Mouse (Mus musculus) MEL (cell line): Measurements from ENCODE around the gene Cggbp1. TPM values are rescaled to one million over a fixed set of nuclear protein-coding genes. Genes with fewer than 3 reads are reported as not detected.

Experiments
- DNase-seq: peaks from one replicate; pipeline ENCODE4 v3.0.0; 2011; ENCODE audit warnings: low read depth, low spot score
- H3K27ac ChIP-seq: 2 replicates; pipeline ENCODE4 v1.5.1; 2012; ENCODE audit warnings: low read depth, mild to moderate bottlenecking, control low read depth, low read length, moderate library complexity; ENCODE audit not compliant: control insufficient read depth
- H3K27me3 ChIP-seq, 2 experiments: fragments of 150-350 bp in 1 of 2; sonication (generic) in 1 of 2; 2 replicates each; pipeline ENCODE4 v1.6.1; 2012; ENCODE audit warnings: low read length in 2 of 2, mild to moderate bottlenecking in 2 of 2, improper control_type of control experiment in 1 of 2, moderate library complexity in 1 of 2; ENCODE audit not compliant: insufficient read depth in 2 of 2, control insufficient read depth in 1 of 2
- H3K36me3 ChIP-seq, 2 experiments: 2 replicates each; pipeline ENCODE4 v1.6.1; 2012 to 2014; ENCODE audit warnings: low read length in 2 of 2, improper control_type of control experiment in 1 of 2, inconsistent platforms in 1 of 2, mild to moderate bottlenecking in 1 of 2; ENCODE audit not compliant: insufficient read depth in 2 of 2, control insufficient read depth in 1 of 2
- H3K4me1 ChIP-seq, 2 experiments: fragments of 150-350 bp in 1 of 2; sonication (generic) in 1 of 2; 2 replicates each; pipeline ENCODE4 v1.6.1; 2012; ENCODE audit warnings: low read length in 2 of 2, improper control_type of control experiment in 1 of 2, mild to moderate bottlenecking in 1 of 2; ENCODE audit not compliant: insufficient read depth in 2 of 2, control insufficient read depth in 1 of 2
- H3K4me3 ChIP-seq, 2 experiments: fragments of 150-350 bp in 1 of 2; sonication (generic) in 1 of 2; 2 replicates each; pipeline ENCODE4 v1.5.1; 2012; ENCODE audit warnings: low read depth in 2 of 2, low read length in 2 of 2, mild to moderate bottlenecking in 2 of 2, moderate library complexity in 2 of 2, control low read depth in 1 of 2, improper control_type of control experiment in 1 of 2; ENCODE audit not compliant: control insufficient read depth in 1 of 2, insufficient read depth in 1 of 2
- H3K79me2 ChIP-seq: 2 replicates; pipeline ENCODE4 v1.6.1; 2012; ENCODE audit warnings: mild to moderate bottlenecking, low read length, moderate library complexity; ENCODE audit not compliant: control insufficient read depth, poor library complexity, insufficient read depth
- H3K9ac ChIP-seq: 2 replicates; pipeline ENCODE4 v1.6.1; 2012; ENCODE audit warnings: low read depth, mild to moderate bottlenecking, control low read depth, low read length, moderate library complexity; ENCODE audit not compliant: control insufficient read depth, poor library complexity, severe bottlenecking
- H3K9me3 ChIP-seq: fragments of 150-350 bp; sonication (generic); replicated peaks from 2 replicates; pipeline ENCODE4 v1.6.1; 2012; ENCODE audit warnings: mild to moderate bottlenecking, low read length, improper control_type of control experiment, moderate library complexity; ENCODE audit not compliant: insufficient read depth
- CTCF ChIP-seq, 3 experiments: IDR thresholded peaks in 2 of 3; conservative IDR thresholded peaks in 1 of 3; 2 replicates each; pipeline ENCODE4 v1.5.1; 2011 to 2012; ENCODE audit warnings: low read length in 3 of 3, low read depth in 2 of 3, mild to moderate bottlenecking in 2 of 3, improper control_type of control experiment in 1 of 3, inconsistent platforms in 1 of 3, mixed read lengths in 1 of 3, moderate library complexity in 1 of 3; ENCODE audit not compliant: control insufficient read depth in 1 of 3, insufficient read depth in 1 of 3, poor library complexity in 1 of 3, severe bottlenecking in 1 of 3
- MEF2A ChIP-seq: IDR thresholded peaks from 2 replicates; pipeline ENCODE4 v1.6.1; 2014; ENCODE audit warnings: low read depth, mild to moderate bottlenecking, inconsistent platforms, low read length, improper control_type of control experiment; ENCODE audit not compliant: poor library complexity, insufficient replicate concordance, severe bottlenecking; ENCODE audit errors: extremely low read depth
- MYC ChIP-seq: IDR thresholded peaks from 2 replicates; pipeline ENCODE4 v1.6.1; 2011; ENCODE audit warnings: low read depth, mild to moderate bottlenecking, low read length, improper control_type of control experiment, moderate library complexity
- NELFE ChIP-seq: IDR thresholded peaks from 2 replicates; pipeline ENCODE4 v1.6.1; 2011; ENCODE audit warnings: low read depth, low read length, improper control_type of control experiment
- POLR2AphosphoS2 ChIP-seq: IDR thresholded peaks from 2 replicates; pipeline ENCODE4 v1.6.1; 2011; ENCODE audit warnings: low read length, improper control_type of control experiment
- POLR2AphosphoS5 ChIP-seq: IDR thresholded peaks from 2 replicates; pipeline ENCODE4 v1.6.1; 2012; ENCODE audit warnings: low read depth, borderline replicate concordance, mild to moderate bottlenecking, inconsistent platforms, low read length, moderate library complexity, mixed read lengths
- RAD21 ChIP-seq: IDR thresholded peaks from 2 replicates; pipeline ENCODE4 v1.6.1; 2011; ENCODE audit warnings: mild to moderate bottlenecking, low read depth, low read length, improper control_type of control experiment
- SIN3A ChIP-seq: IDR thresholded peaks from 2 replicates; pipeline ENCODE4 v1.6.1; 2012; ENCODE audit warnings: low read length, improper control_type of control experiment, inconsistent platforms
- SMC3 ChIP-seq: IDR thresholded peaks from 2 replicates; pipeline ENCODE4 v1.6.1; 2011; ENCODE audit warnings: low read depth, low read length, improper control_type of control experiment
- TBP ChIP-seq: IDR thresholded peaks from 2 replicates; pipeline ENCODE4 v1.8.0; 2011; ENCODE audit warnings: low read depth, low read length, improper control_type of control experiment
- TCF12 ChIP-seq: IDR thresholded peaks from 2 replicates; pipeline ENCODE4 v1.6.1; 2014; ENCODE audit warnings: low read depth, mild to moderate bottlenecking, inconsistent platforms, low read length, improper control_type of control experiment, moderate library complexity
- ZC3H11A ChIP-seq: IDR thresholded peaks from 2 replicates; pipeline ENCODE4 v1.6.1; 2012; ENCODE audit warnings: low read depth, mild to moderate bottlenecking, inconsistent platforms, low read length, improper control_type of control experiment
- ZNF384 ChIP-seq: IDR thresholded peaks from 2 replicates; pipeline ENCODE4 v1.6.1; 2012; ENCODE audit warnings: low read depth, mild to moderate bottlenecking, inconsistent platforms, low read length, improper control_type of control experiment
- polyA plus RNA-seq, 2 experiments: library from polyadenylated mRNA; stranded (reverse) in 1 of 2; unstranded in 1 of 2; fragments of >175 nt in 1 of 2; fragments of >200 nt in 1 of 2; gene quantifications; 2 replicates each; pipeline versions ENCODE4 v1.2.1 to v1.2.4; 2012; ENCODE audit warnings: low replicate concordance in 2 of 2, low read depth in 1 of 2; ENCODE audit not compliant: insufficient read length in 2 of 2, insufficient read depth in 1 of 2, missing spikeins in 1 of 2
- total RNA-seq: library from RNA; depleted of rRNA; stranded (reverse); fragments of 300-350 nt; gene quantifications from 2 replicates; pipeline ENCODE4 v1.2.3, GENCODE M21; 2012

The Cggbp1 gene
- total and polyA plus RNA-seq, 3 experiments, result 36.3 to 65.5 (median 62.2) TPM

- no peak for TF ChIP-seq MYC
- no peak for TF ChIP-seq MEF2A
- TF ChIP-seq SMC3, result no peak
Measured at GRCm38 (mm10) chr16:64851563-64852362, at the start of gene Cggbp1, which contains the start of gene Zfp654 (continued).

DNA sequence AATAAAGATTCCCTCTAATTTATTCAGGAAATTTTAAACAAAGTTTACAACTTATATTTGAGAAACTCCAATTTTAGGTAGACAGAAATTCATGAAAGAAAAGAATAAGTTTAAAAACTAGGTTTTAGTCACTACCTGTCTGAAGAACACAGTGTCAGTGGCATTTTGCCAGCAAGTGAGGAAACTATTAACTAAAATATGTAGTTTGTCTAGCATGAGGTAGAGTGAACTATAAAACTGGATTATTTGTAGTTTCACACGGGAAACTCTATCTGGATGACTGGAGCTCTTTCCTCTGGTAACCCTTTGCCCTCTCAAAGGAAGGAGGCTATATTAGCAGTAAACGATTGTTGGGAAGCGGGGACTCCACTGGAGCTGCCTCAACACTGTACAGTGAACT lies 48.8 kb upstream of the Cggbp1 start:
- Histone ChIP-seq H3K27ac (no peak overlapping the region), H3K4me1 (no peaks in the 10 kb centered on the region), H3K27me3 (no peaks in the 10 kb centered on the region), H3K9ac (no peak overlapping the region), H3K79me2 (peaks cover 2% of the 10 kb centered on the region; the same call in 1 of the 2 replicates), H3K9me3 (no peaks in the 10 kb centered on the region), H3K4me3 (no peak overlapping the region), H3K36me3 (peaks cover 0 to 19% of the 10 kb centered on the region in 2 experiments; a peak in 2 of 4 replicates)
- DNase-seq, result no peak
- no peak for TF ChIP-seq MEF2A
- no peak for TF ChIP-seq CTCF (IDR thresholded peaks at IDR 0.05 in 2 of 3, conservative IDR thresholded peaks at IDR 0.05 in 1 of 3; ENCODE audit: control insufficient read depth in 1 of 3, insufficient read depth in 1 of 3, low read depth in 2 of 3, low read length in 3 of 3, poor library complexity in 1 of 3, severe bottlenecking in 1 of 3)

DNA sequence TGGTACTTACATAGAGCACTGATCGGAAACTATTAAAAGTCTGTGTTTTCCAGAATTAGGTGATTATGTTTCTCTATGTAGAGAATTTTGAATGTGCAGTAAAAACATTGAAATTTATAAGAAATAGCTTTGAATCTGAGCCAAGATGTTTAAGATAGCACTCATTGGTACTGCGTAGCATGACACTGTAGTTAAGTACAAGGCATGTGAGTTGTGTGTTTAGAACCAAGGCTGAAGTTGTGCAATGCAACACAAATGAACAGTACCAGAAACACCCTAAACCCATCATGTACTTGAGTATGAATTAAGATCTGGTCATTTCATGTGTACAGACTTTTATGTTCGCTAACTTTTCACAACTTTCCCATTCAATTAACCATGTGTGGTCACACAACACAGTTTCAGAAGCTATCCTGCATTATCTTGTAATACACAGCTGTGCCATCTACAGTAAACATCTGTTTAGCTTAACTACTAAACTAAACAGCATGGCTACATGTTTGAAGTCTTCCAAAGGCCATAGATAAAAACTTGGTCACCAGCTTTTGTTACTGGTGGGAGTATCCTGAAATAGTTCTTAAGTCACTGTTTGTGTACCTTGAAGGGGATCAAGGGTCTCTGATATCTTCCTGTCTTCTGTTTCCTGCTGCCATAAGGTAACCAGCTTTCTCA lies 34.6 kb upstream of the Cggbp1 start:
- no peaks in the 10 kb centered on the region for H3K9me3 ChIP-seq
- H3K27ac ChIP-seq, result no peak overlapping the region
- H3K36me3 ChIP-seq, result peaks cover 0 to 21% of the 10 kb centered on the region in 2 experiments; a peak in 2 of 4 replicates
- no peak overlapping the region for H3K4me3 ChIP-seq
- no peaks in the 10 kb centered on the region; the same call in 1 of the 2 replicates for H3K79me2 ChIP-seq
- no peaks in the 10 kb centered on the region for H3K4me1 ChIP-seq
- TF ChIP-seq ZC3H11A, result no peak
- no peak for TF ChIP-seq NELFE
- TF ChIP-seq SIN3A, result no peak
- no peak for TF ChIP-seq POLR2AphosphoS2
- no peak for TF ChIP-seq ZNF384
- no peak for TF ChIP-seq RAD21
- no peak for TF ChIP-seq TBP
- no peak for TF ChIP-seq POLR2AphosphoS5
- no peak for TF ChIP-seq TCF12
- H3K27me3 ChIP-seq, result no peaks in the 10 kb centered on the region
- H3K9ac ChIP-seq, result no peak overlapping the region
- no peak for DNase-seq
